Mouse (Mus musculus) G1E-ER4 (cell line): ENCODE measurements around the gene Mmrn1. TPM values are rescaled to one million over a fixed set of nuclear protein-coding genes. Genes with fewer than 3 reads are reported as not detected.

Experiments used
- GATA1 ChIP-seq: IDR thresholded peaks from one replicate; pipeline ENCODE4 v1.8.0; 2012; ENCODE audit warnings: low read length, inconsistent platforms
- polyA plus RNA-seq: library from polyadenylated mRNA; stranded (reverse); fragments of >175 nt; gene quantifications from 2 replicates; pipeline ENCODE4 v1.2.3, GENCODE M21; 2012

Gene Mmrn1
- polyA plus RNA-seq, 1 experiment, result not detected

DNA sequence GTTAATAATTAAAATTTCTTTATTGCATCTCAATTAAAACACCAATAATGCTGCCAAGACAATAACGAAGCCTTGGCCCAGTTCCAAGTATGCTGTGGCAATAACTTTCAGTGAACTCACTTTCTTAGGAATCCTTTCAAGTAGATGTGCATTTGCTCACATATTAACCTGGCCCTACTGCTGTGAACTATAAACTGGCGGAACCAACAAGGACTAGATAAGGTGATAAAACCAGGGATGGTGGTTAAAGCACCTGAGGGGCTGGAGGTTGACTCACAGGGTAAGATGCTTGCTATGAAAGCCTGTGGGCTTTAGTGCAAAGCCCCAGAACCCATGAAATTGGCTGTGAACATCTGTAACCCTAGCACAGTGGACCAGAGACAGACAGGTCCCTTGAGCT is 54.3 kb downstream of the Mmrn1 start:
- TF ChIP-seq GATA1, result no peak

DNA sequence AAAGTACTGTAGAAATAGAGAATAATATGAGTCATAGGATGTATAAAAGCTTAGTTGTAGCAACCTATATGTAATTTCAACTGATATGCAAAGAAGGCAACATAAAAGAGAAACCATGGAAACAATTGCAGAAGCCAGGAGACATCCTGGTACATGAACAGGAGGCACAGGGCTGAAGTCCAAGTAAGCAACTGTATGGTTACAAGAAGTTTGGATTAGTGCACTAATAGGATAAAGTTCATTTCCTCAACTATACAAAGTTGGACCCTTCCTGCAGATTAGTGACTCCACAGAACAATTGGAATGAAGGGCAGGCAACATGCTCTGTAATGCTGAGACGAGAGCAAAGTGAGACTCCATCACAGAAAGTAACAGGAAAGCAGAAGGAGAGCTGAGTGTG is 59.6 kb downstream of the Mmrn1 start:
- no peak for TF ChIP-seq GATA1

DNA sequence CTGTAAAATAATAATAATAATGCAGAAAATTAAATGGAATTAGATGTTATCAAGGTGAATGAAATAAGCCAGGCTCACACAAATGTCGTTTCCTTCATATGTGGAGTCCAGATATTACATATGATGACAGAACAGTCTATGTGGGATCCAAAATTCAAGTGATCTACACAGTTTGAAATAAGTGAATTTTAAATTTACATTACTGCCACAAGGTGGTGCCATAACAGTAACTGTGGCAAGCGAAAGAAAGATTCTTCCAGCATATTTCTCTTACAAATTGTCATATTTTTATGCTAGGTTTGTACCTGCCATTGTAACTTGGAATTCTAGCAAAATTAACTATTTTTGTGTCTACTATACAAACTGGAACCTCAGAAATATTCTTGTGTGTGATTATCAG is 61.1 kb downstream of the Mmrn1 start:
- TF ChIP-seq GATA1, result no peak

DNA sequence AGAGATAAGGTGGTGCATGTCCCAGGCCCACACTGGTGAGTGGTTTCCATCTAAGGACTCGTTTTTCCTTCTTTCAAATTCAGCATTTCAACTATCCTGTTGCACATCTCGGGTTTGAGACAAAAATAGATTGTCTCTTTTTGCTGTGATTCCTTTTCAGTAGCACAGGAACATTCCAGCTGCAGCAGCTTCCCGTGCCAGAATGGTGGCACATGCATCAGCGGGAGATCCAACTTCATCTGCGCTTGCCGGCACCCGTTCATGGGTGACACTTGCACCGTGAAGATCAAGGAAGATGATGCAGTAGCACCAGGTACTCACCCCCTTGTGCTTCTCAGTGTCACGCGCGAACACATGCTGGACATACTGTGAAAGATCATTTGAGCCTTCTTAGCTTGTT is 62.1 kb downstream of the Mmrn1 start:
- no peak for TF ChIP-seq GATA1

DNA sequence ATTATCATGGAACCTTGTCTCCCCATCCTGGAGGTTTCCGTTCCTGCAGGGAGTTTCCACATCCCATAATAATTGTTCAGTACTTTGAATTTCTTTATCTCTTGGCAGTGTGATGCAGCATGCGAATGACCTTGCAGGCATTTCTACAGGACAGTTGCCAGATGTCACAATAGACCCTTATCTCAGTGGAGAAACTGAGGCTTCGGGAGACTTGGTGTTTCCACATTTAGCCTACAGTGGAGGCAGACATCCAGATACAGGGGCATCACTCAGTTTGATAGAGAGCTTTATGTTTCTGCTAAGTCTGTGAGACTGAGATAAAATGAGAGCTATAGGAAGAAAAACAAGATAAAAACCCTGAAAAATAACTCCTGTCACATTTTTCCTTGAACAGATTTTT is 63.0 kb downstream of the Mmrn1 start:
- no peak for TF ChIP-seq GATA1

DNA sequence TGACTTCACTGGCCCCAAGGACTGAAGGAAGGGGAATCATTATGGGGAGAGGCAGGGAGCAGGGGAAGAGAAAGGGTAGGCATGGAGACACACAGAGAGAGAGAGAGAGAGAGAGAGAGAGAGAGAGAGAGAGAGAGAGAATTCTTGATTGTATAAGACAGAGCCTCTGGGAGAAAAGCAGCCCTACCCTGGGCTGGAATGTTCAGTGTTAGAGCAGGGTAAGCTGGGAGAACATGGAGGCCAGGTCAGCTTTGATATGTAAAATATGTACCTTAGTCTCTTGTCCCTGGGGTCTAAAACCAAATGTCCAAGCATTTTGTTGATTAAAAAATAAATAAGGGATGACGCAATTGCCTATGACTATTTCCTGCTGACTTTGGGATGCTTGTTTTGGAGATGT is 67.6 kb downstream of the Mmrn1 start:
- TF ChIP-seq GATA1, result no peak

DNA sequence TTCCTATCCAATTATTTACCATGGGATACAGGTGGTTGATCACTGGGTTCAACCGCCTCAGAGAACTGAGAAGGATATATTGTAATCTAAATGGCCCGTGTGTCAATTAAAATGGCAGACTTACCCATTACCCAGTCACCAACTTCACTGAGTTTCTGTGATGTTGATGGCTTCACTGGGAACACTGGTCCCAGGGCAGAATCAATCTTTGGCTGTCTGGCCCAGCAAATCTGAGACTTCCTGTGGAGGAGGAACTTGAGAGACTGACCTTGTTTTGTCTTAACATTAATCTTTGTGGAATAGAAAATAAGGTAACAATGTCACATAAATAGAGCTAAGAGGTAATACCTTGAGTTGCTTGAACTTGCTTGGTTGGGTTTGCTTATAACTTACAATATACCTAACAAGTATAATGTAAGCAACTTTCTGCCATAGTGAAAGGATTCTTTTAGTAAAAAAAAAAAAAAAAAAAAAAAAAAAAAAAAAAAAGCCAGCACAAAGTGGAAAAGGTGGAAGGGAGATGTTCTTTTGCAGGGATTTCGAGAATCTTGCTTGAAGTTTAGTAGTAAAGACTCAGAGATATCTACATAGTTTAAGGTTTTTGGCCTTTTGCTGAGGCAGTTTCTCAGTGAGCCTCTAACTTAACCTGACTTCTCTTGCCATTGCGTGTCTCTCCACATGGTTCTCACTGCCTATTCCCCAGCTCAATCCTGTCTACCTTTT is 68.8 kb downstream of the Mmrn1 start:
- no peak for TF ChIP-seq GATA1

DNA sequence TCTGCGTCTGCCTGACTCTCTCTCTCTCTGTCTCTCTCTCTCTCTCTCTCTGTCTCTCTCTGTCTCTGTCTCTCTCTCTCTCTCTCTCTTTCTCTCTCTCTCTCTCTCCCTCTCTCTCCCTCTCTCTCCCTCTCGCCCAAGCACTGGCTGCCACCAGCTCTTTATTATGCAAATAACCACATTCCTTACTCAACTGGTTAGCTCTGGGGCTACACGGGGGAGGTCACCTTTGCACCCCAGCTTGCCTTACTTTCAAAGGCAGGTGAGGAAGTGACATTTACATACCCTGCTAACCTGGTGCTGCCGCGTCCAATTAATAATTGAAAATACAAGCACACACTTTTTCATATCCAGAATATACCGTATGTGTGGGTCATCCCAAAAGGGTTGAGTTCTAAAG is 69.3 kb downstream of the Mmrn1 start:
- no peak for TF ChIP-seq GATA1

DNA sequence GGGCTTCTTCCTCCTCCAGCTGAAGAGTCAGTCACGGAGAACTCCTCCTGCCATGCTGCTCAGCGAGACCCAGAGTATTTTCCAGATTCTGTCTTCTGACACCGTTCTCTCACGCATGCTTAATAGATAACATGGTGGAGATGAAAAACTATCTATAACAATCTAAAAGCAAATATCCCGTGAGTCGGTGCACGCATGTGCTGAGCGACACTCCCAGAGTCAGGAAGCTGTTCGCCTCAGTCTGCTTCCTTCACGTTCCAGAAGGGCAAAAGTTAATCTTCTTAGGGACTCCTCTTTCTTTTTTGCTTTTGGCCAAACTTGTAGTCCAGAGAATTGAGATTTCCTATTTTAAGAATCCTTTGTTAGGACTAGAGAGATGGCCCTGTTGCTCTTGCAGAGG is 69.7 kb downstream of the Mmrn1 start:
- no peak for TF ChIP-seq GATA1

DNA sequence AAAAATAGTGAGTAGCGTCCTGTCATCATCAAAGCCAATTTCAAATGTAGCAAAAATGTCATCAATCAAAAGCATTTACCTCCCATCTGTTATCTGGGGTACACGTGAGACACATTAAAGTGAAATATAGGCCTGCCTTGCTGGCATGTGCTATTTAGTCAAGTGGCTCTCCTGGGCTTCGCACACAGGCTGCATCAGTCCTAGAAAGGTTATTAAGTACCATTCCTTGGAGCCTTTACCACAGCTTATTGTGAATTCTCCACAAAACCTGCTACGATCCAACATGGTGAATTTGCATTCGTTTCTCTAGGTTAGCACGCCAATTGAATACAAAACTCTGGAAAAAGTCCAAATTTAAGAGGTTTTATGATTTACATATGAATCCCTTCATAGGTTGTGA is 70.8 kb downstream of the Mmrn1 start:
- no peak for TF ChIP-seq GATA1

DNA sequence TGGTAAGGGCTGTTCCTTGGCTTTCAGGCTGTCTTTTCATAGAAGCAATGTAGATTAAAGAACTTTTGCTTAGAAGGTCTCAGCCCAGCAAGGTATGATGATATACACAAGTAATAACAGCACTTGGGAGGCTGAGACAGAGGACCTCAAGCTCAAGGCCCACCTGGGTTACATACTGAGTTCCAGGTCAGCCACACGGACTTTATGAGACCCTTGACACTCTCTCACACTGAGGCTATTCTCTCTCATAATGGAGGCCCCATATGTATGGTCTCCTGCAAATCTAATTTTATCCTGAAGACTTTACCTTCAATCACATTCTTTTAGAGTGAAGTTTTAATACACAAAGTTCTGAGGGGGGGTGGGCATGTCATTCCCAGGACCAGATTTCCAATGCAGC is 71.6 kb downstream of the Mmrn1 start:
- no peak for TF ChIP-seq GATA1

DNA sequence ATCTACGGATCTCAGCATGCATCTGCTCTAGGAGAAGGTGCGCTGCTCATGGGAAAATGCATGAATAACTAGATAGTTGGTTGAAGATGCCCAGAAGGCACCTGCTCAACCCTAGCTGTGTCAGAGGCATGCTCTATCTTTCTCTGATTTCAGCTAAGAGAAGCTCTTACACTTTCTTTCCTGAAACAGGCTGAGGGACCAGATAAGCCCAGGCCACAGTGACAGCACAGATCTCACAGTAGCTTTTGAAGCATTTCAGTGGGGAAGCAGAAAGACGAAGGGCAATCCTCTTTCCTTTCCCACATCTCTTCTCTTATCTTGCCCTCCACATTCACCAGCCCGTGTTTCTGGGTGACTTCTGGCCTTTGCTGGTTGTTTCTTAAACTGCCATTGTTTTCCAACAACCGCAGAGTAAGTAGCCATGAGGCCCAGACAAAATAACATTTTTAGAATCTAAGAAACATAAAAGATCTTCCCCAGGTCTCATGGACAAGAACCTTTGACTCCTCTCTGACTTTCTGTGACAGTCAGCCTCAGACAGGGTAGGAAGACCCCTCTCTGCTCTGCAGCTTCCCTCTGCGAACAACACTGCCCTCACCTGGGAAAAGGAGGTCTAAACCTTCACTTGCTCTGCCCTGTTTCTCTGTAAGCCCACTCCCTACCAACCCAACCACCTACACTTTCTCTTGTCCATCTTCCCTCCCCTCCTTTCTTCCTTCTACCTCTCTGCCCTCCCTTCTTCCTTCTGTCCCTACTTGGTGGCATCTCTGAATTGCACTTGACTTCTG is 76.4 kb downstream of the Mmrn1 start:
- TF ChIP-seq GATA1, result no peak

DNA sequence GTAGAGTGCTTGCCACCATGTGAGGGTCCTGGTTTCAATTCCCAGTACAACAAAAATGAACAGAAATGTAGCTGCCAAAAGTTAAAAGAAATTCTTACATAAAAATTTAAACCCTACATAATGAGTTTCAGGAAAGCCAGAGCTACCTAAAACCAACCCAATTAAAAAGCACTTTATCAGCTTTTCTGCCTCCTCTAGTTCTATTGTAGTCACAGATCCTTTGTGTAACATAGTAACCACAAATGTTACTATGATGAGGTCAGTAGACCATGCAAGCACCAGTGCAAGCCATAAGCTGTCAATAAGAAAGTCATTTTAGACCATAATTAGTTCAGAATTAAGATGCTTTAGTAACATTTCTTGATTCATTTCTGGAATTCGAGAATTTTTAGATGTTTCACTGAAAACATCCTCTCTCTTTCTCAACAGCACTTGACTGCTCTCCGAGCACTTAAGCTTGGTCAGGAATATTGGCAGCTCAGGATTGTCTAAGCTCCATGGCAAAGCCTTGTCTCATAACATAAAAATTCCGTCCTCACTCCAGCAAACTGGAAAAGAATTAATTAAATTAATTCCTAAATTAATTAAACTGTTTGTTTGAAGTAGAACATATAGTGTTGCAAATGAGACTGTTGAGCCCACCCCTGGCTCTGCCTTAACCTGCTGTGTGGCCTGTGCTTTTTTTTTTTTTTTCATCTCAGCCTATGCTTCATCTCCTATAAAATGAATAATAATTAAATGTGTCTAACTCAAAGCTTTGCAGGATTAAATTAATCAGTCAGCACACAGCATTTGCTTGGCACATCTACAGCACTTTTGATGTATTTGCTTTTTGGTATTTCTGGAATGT is 79.4 kb downstream of the Mmrn1 start:
- TF ChIP-seq GATA1, result no peak

DNA sequence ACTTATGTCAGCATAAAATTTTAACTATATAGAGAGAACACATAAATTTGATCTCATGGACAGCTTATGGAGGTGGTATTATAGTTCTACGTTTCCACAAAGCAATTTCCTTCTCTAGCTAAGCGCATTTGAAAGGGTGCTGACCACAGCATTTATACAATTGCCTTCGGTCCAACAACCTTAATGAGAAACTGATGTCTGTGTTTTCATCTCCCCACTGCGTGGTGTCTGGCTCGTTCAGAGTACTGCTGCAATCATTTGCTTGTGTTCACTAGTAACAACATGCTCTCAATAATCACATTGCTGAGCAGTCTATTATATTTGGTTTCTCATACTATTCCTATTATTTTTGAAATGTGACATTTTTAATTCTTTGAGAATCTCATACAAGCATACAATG is 89.0 kb downstream of the Mmrn1 start:
- no peak for TF ChIP-seq GATA1

DNA sequence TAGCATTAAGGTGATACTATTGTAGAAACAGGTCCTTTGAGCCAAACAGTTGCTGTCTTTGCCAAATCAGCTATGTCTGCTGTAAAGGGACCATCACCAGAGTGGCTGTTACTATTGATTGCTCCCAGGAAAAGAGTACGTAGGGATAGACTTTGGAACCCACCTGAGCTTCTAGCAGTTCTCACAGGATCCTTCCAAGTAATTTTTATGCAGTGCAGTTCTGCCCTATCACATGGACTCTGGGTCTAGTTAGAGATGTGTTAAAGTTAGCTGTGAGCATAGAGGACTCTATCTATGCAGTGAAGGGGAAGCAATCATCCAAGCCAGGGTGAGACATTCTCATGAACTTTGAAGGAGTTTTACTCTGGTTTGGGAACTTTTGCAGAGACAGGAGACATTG is 94.9 kb downstream of the Mmrn1 start:
- no peak for TF ChIP-seq GATA1

DNA sequence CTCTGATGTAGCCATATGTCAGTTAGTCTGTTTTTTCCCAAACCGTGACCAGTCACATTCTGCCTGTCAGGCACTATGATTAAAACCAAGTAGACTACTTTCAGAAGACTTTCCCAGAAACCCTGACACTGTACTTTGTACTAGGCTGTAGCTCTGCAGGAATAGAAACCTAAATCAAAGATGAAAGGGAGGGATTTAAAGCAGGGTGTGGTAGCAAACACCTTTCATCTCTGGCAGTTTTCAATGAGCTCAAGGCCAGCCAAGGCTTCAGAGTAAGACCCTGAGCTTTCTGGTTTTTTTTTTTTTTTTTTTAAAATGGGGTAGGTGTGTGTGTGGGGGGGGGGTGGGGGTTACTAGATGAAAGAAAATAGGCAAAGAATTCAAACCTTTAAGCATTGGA is 96.2 kb downstream of the Mmrn1 start:
- no peak for TF ChIP-seq GATA1
